In the genomic region with DNA sequence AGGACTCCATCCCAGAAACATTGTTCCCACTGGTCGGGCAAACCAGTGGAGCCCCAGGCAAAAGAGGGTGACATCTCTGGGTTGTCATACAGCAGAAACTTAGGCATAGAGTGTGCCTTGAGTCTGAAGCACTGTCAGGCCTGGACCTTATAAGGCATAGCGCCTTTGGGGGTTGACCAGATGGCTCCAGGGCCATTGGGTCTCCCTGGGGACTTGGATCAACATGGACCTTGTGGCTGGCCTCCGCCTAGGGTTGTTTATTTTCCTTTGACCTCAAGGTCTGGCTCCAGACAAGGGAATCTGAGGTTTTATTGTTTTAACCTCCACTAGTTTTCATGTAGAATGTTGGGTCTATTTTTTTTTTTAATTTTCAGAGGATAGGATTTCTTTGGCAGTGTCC, we compare ENCODE assay signal across 19 mouse cellular contexts. TPM values are rescaled to one million over a fixed set of nuclear protein-coding genes. Genes with fewer than 3 reads are reported as not detected.
DNase-seq lines count a peak whose midpoint lies in the region; ATAC-seq and TF ChIP-seq lines count a peak whose summit lies in the region.
"Had no signal": no experiment of that assay in that cellular context is flagged by ENCODE, and none has a peak within 500 bp of the region (broad histone marks: within the 10 kb centered on the region; RNA-seq: fewer than 3 reads in every experiment).

No protein-coding gene starts in this region.

- no peak for TF ChIP-seq POLR2A in cerebellum, adult 2 months (IDR thresholded peaks at IDR 0.05; ENCODE audit: borderline replicate concordance, insufficient read depth, low read length)

- no peak overlapping the region for H3K27ac ChIP-seq in cerebellum, adult 2 months (ENCODE audit: insufficient read depth, low read length)
- H3K27ac ChIP-seq: hindbrain, embryonic 15.5 days; midbrain, embryonic 12.5 days; neural tube, embryonic 13.5 days had no signal

- TF ChIP-seq CTCF in cerebellum, adult 2 months (IDR thresholded peaks at IDR 0.05; ENCODE audit: borderline replicate concordance, insufficient read depth, low read depth, low read length) = no peak

- no peaks in the 10 kb centered on the region for H3K27me3 ChIP-seq in cerebellum, adult 2 months (ENCODE audit: control insufficient read depth, insufficient read depth, low read length)
- H3K27me3 ChIP-seq: hindbrain, embryonic 15.5 days; midbrain, embryonic 12.5 days; neural tube, embryonic 13.5 days had no signal

- no peak overlapping the region for H3K4me3 ChIP-seq in cerebellum, adult 2 months (replicated peaks; ENCODE audit: insufficient read depth, low read depth, low read length)
- H3K4me3 ChIP-seq: hindbrain, embryonic 15.5 days; midbrain, embryonic 12.5 days; neural tube, embryonic 13.5 days had no signal

- no peak for ATAC-seq in megakaryocyte-erythroid progenitor cell, adult 5-6 weeks (replicated peaks; ENCODE audit: low FRiP score, low TSS enrichment, poor library complexity, severe bottlenecking)
- ATAC-seq: forebrain, postnatal 0 days; liver, postnatal 0 days had no signal

- peak; percentile 93 for DNase-seq in heart, adult 11 months
- DNase-seq in heart, adult 8-10 months (ENCODE audit: low spot score) = no peak
- DNase-seq in embryo, embryonic 10.5 days (ENCODE audit: low spot score) = peak; percentile 47
- peak; percentile 61 for DNase-seq in kidney, adult 9 months
- peak; percentile 62 to 66 for DNase-seq in kidney, postnatal 36 days
- no peak for DNase-seq in cerebellum, adult 2 months
- DNase-seq in gastrocnemius, postnatal 4 days (ENCODE audit: low spot score in 2 of 2) = no peak
- DNase-seq: cerebellum, adult 11 months; cerebellum, postnatal 36 days; forebrain, postnatal 0 days; gastrocnemius, postnatal 14 days; heart, postnatal 36 days; liver; liver, postnatal 0 days had no signal

- WGBS in cerebellum, adult 2 months = 89% methylated on average over 3 of the region's 3 CpGs

- no peaks in the 10 kb centered on the region; the same call in 1 of the 2 replicates for H3K4me1 ChIP-seq in cerebellum, adult 2 months (ENCODE audit: control insufficient read depth, insufficient read depth, low read length)
- H3K4me1 ChIP-seq: hindbrain, embryonic 15.5 days; midbrain, embryonic 12.5 days had no signal

RNA-seq across cellular contexts. Expression of a gene that starts 52.7 kb away (rescaled TPM):
- total RNA-seq in heart, adult 8-10 months (2022) = 10 to 100 TPM in 1 of 4 experiments, 1 to 10 TPM in 3; 7.5 to 10.2 (median 7.8) TPM
- total RNA-seq in megakaryocyte-erythroid progenitor cell, adult 5-6 weeks (2014; fragmentation: Nextera tagmentation) = 7.2 and 14.6 TPM in 2 replicates
- 3.1 and 3.8 TPM in 2 replicates for total RNA-seq in megakaryocyte-erythroid progenitor cell, adult 5-6 weeks (2017)
- 10.3 and 10.6 TPM in 2 replicates for polyA plus RNA-seq in cerebellum, adult 2 months (2012; rRNA removed)
- total RNA-seq in gastrocnemius, postnatal 4 days (2021) = 10 to 100 TPM; 21.0 TPM
- total RNA-seq: CH12.LX had no signal

Comparison
In these comparisons a context has a peak if more than half of its experiments do, and no peak if none do; other contexts are left out.
1. DNase-seq: peak in heart, adult 11 months (single experiment), embryo, embryonic 10.5 days (single experiment), kidney, adult 9 months (single experiment) and kidney, postnatal 36 days (2 of 2); none in heart, adult 8-10 months (single experiment), cerebellum, adult 2 months (0 of 2) and gastrocnemius, postnatal 4 days (0 of 2).